Mouse (Mus musculus) kidney, adult 2 months (tissue): ENCODE measurements around the gene Arhgap10.

Experiments
- CTCF ChIP-seq: fragments of 200-500 bp; conservative IDR thresholded peaks from 2 replicates; pipeline ENCODE4 v1.5.1; 2011; ENCODE audit warnings: low read depth, mild to moderate bottlenecking, control low read depth, low read length, moderate library complexity, mixed read lengths; ENCODE audit not compliant: insufficient read depth, insufficient read length
- POLR2A ChIP-seq: fragments of 200-500 bp; IDR thresholded peaks from one replicate; pipeline ENCODE4 v1.6.1; 2011; ENCODE audit warnings: low read depth, low read length, control low read depth

DNA sequence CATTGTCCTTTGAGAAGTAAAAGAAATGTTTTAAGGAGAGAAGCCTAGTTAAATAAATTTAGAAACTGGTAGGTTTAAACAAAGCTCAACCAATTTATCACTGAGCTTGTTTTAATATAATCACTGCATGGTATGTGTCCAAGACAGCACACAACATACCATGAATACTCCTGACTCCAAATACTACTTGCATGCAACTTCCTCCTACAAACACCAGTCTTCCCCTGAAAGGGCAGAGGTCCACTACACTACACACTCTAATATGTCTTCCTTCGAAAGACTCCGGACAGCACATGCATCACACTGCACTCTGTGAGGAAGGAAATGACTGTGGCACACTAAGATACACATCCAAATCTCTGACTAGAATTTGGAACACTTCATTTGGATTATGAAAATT, 20.3 kb downstream of the Arhgap10 start:
- TF ChIP-seq POLR2A (no peak), CTCF (no peak)
